Comparison of ENCODE assay signal across 18 mouse cellular contexts in the genomic region with DNA sequence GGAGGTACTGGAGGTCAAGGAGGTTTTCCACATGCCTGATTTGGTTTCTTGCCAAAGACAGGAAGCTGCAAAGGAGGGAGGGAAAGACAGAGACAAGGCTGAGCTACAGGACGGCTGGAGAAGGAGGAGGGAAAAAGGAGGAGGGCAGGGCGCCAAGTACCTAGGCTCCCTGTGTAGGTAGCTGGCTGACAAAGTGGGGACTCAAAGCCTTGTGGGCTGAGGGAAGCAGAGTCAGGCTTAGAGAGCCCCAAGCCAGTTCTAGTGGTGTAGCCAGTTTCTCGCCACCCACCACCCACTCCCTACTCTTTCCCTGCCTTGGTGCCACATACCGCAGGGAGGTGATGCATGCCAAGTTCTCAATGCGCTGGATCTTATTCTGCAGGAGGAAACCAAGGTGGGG. TPM values are rescaled to one million over a fixed set of nuclear protein-coding genes. Genes with fewer than 3 reads are reported as not detected.
DNase-seq lines count a peak whose midpoint lies in the region; ATAC-seq and TF ChIP-seq lines count a peak whose summit lies in the region.
"Had no signal": no experiment of that assay in that cellular context is flagged by ENCODE, and none has a peak within 500 bp of the region (broad histone marks: within the 10 kb centered on the region; RNA-seq: fewer than 3 reads in every experiment).

No protein-coding gene starts in this region.

- CTCF ChIA-PET in Patski (lab: Charles Lee) = interaction anchor here (0.6 to 1.4 kb wide), 3 partner anchors 9 to 11 kb away, joined by 3 read pairs; no protein-coding TSS in a partner anchor

- peaks cover 9% of the 10 kb centered on the region for H3K4me1 ChIP-seq in kidney, embryonic 16.5 days (ENCODE audit: insufficient read depth, low read length)
- no peaks in the 10 kb centered on the region for H3K4me1 ChIP-seq in liver, embryonic 11.5 days (replicated peaks; ENCODE audit: control insufficient read depth, insufficient read depth, low read length)
- H3K4me1 ChIP-seq: embryonic facial prominence, embryonic 12.5 days had no signal

- no peak overlapping the region for H3K4me2 ChIP-seq in kidney, embryonic 16.5 days (replicated peaks; ENCODE audit: low read depth, low read length)
- H3K4me2 ChIP-seq in liver, embryonic 11.5 days = no peak overlapping the region
- H3K4me2 ChIP-seq: embryonic facial prominence, embryonic 12.5 days; heart, embryonic 12.5 days; hindbrain, embryonic 14.5 days; limb, embryonic 12.5 days; midbrain, embryonic 12.5 days; neural tube, embryonic 13.5 days had no signal

- 75% methylated on average over 5 of the region's 5 CpGs for WGBS in kidney, embryonic 16.5 days
- WGBS in liver, embryonic 11.5 days = 71% methylated on average over 5 of the region's 5 CpGs

- H3K27me3 ChIP-seq in kidney, embryonic 16.5 days (ENCODE audit: insufficient read depth, low read length) = no peaks in the 10 kb centered on the region
- H3K27me3 ChIP-seq in Patski = no peaks in the 10 kb centered on the region
- H3K27me3 ChIP-seq in liver, embryonic 11.5 days (replicated peaks; ENCODE audit: control insufficient read depth, insufficient read depth, low read length) = no peaks in the 10 kb centered on the region; the same call in 1 of the 2 replicates
- H3K27me3 ChIP-seq: embryonic facial prominence, embryonic 12.5 days; limb, embryonic 12.5 days; midbrain, embryonic 12.5 days; neural tube, embryonic 13.5 days had no signal

- no peaks in the 10 kb centered on the region; the same call in 1 of the 2 replicates for H3K36me3 ChIP-seq in kidney, embryonic 16.5 days (ENCODE audit: insufficient read depth, low read length)
- H3K36me3 ChIP-seq in liver, embryonic 11.5 days (ENCODE audit: control insufficient read depth, insufficient read depth, low read length) = peaks cover 6% of the 10 kb centered on the region; the same call in 1 of the 2 replicates
- H3K36me3 ChIP-seq: neural tube, embryonic 13.5 days had no signal

- peak; percentile 73 to 83 for DNase-seq in cerebellum, postnatal 14 days
- no peak for DNase-seq in cerebellum, adult 11 months
- DNase-seq in kidney, adult 18-20 months = peak; percentile 61
- no peak for DNase-seq in Patski (ENCODE audit: low read depth, low spot score)
- peak; percentile 78 for DNase-seq in kidney, adult 9 months
- DNase-seq in liver, embryonic 11.5 days (ENCODE audit: low spot score) = no peak
- DNase-seq in spleen, adult 12 weeks (ENCODE audit: low spot score) = no peak
- DNase-seq: adrenal gland, adult 8-10 months had no signal

- no peak overlapping the region for H3K27ac ChIP-seq in kidney, embryonic 16.5 days (ENCODE audit: low read length)
- no peak overlapping the region for H3K27ac ChIP-seq in liver, embryonic 11.5 days (ENCODE audit: low read depth, low read length)
- H3K27ac ChIP-seq: embryonic facial prominence, embryonic 12.5 days; hindbrain, embryonic 14.5 days; limb, embryonic 12.5 days; liver, embryonic 14.5 days; midbrain, embryonic 12.5 days; neural tube, embryonic 13.5 days had no signal

- in situ Hi-C loops in Patski (cut with MboI; ENCODE audit: low pct_unique_long_range_greater_than_20kb) = no loop called here

- POLR2A ChIA-PET in Patski (lab: Charles Lee) = interaction anchor here (0.6 kb wide), 1 partner anchor 962 kb away, joined by 3 read pairs; no protein-coding TSS in a partner anchor

- no peak for ATAC-seq in kidney, embryonic 16.5 days (ENCODE audit: low FRiP score, low TSS enrichment)
- peak; percentile 29 for ATAC-seq in Patski
- ATAC-seq in liver, embryonic 11.5 days (replicated peaks; ENCODE audit: low FRiP score) = no peak
- ATAC-seq: intestine, embryonic 16.5 days had no signal

- no peaks in the 10 kb centered on the region for H3K9me3 ChIP-seq in kidney, embryonic 16.5 days (ENCODE audit: low read length)
- H3K9me3 ChIP-seq in liver, embryonic 11.5 days (ENCODE audit: control insufficient read depth, low read length) = no peaks in the 10 kb centered on the region
- H3K9me3 ChIP-seq: embryonic facial prominence, embryonic 12.5 days; heart, embryonic 12.5 days; limb, embryonic 12.5 days; midbrain, embryonic 12.5 days; neural tube, embryonic 13.5 days had no signal

- no peak overlapping the region for H3K4me3 ChIP-seq in kidney, embryonic 16.5 days (ENCODE audit: low read length)
- no peak overlapping the region for H3K4me3 ChIP-seq in liver, embryonic 11.5 days (ENCODE audit: low read depth, low read length)
- H3K4me3 ChIP-seq: embryonic facial prominence, embryonic 12.5 days; heart, embryonic 12.5 days; limb, embryonic 12.5 days; midbrain, embryonic 12.5 days; neural tube, embryonic 13.5 days had no signal

- H3K9ac ChIP-seq in kidney, embryonic 16.5 days (replicated peaks; ENCODE audit: low read length) = no peak overlapping the region
- no peak overlapping the region for H3K9ac ChIP-seq in liver, embryonic 11.5 days (ENCODE audit: low read depth, low read length)
- H3K9ac ChIP-seq: embryonic facial prominence, embryonic 12.5 days; heart, embryonic 12.5 days; hindbrain, embryonic 14.5 days; limb, embryonic 12.5 days; liver, embryonic 14.5 days; midbrain, embryonic 12.5 days; neural tube, embryonic 13.5 days had no signal

- TF ChIP-seq CTCF in Patski (IDR thresholded peaks at IDR 0.05) = no peak

RNA-seq across cellular contexts. Expression of a gene that starts 5.1 kb away (rescaled TPM):
- 1.3 and 1.5 TPM in 2 replicates for polyA plus RNA-seq in kidney, embryonic 16.5 days (2015; fragmentation: Nextera tagmentation; extraction: Ambion mirVana)
- 5.4 TPM for polyA plus RNA-seq in Patski (2021)
- 0.49 and 0.58 TPM in 2 replicates for polyA plus RNA-seq in liver, embryonic 11.5 days (2014; fragmentation: Nextera tagmentation; extraction: Ambion mirVana)
- polyA plus RNA-seq: spleen, adult 2 months had no signal

RNA-seq across cellular contexts. Expression of a gene that starts 5.2 kb away (rescaled TPM):
- polyA plus RNA-seq in kidney, embryonic 16.5 days (2015; fragmentation: Nextera tagmentation; extraction: Ambion mirVana) = 92.9 and 98.8 TPM in 2 replicates
- 87.0 TPM for polyA plus RNA-seq in Patski (2021)
- 86.1 and 89.7 TPM in 2 replicates for polyA plus RNA-seq in liver, embryonic 11.5 days (2014; fragmentation: Nextera tagmentation; extraction: Ambion mirVana)

RNA-seq across cellular contexts. Expression of a gene that starts 6.4 kb away (rescaled TPM):
- 45.7 and 50.9 TPM in 2 replicates for polyA plus RNA-seq in kidney, embryonic 16.5 days (2015; fragmentation: Nextera tagmentation; extraction: Ambion mirVana)
- 47.0 TPM for polyA plus RNA-seq in Patski (2021)
- 16.4 and 17.6 TPM in 2 replicates for polyA plus RNA-seq in liver, embryonic 11.5 days (2014; fragmentation: Nextera tagmentation; extraction: Ambion mirVana)

RNA-seq across cellular contexts. Expression of a gene that starts 14.3 kb away (rescaled TPM):
- 10.2 and 10.4 TPM in 2 replicates for polyA plus RNA-seq in kidney, embryonic 16.5 days (2015; fragmentation: Nextera tagmentation; extraction: Ambion mirVana)
- polyA plus RNA-seq in Patski (2021) = 11.1 TPM
- polyA plus RNA-seq in liver, embryonic 11.5 days (2014; fragmentation: Nextera tagmentation; extraction: Ambion mirVana) = 4.9 and 6.1 TPM in 2 replicates

RNA-seq across cellular contexts. Expression of a gene that starts 22.9 kb away (rescaled TPM):
- 1.6 and 2.0 TPM in 2 replicates for polyA plus RNA-seq in kidney, embryonic 16.5 days (2015; fragmentation: Nextera tagmentation; extraction: Ambion mirVana)
- polyA plus RNA-seq in Patski (2021) = 0.53 TPM
- polyA plus RNA-seq in liver, embryonic 11.5 days (2014; fragmentation: Nextera tagmentation; extraction: Ambion mirVana) = 0.17 TPM in 1 of 2 replicates, not detected in the other
- polyA plus RNA-seq: intestine, embryonic 16.5 days had no signal

Comparison
In these comparisons a context has a peak if more than half of its experiments do, and no peak if none do; other contexts are left out.
1. DNase-seq: peak in cerebellum, postnatal 14 days (2 of 2), kidney, adult 18-20 months (single experiment) and kidney, adult 9 months (single experiment); none in cerebellum, adult 11 months (single experiment), Patski (single experiment), liver, embryonic 11.5 days (single experiment) and spleen, adult 12 weeks (single experiment).